Mouse (Mus musculus): Measurements from ENCODE around the gene Tmem37.

GRCm38 (mm10) chr1:120047325-120047724 lies 26.5 kb downstream of the Tmem37 start:
- no peak for TF ChIP-seq CTCF (IDR thresholded peaks at IDR 0.05; ENCODE audit: low read depth)
- TF ChIP-seq EP300 (IDR thresholded peaks at IDR 0.05; ENCODE audit: low read depth) = no peak
